Mouse (Mus musculus): ENCODE data around the gene Vmn1r24. TPM values are rescaled to one million over a fixed set of nuclear protein-coding genes. Genes with fewer than 3 reads are reported as not detected.

The Vmn1r24 gene
- polyA plus RNA-seq (2012; rRNA removed): not detected in 2 replicates

DNA sequence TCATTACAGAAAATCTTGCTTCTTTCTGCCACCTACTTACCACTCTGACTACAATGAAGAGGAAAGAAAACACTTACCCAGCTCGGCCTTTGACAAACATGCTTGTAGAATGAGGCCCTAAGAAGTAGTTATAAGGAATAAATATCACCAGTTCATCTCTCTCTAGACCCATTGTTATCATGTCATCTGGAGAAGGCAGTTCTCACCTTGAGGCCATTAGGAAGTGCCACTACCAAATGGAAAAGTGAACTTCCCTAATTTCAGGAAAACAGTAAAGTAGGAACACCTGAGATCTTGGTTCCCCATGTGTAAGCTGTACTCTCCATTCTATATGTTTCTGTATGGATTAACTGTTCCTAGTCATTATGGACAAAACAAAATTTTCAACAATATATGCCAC is at the start of gene Vmn1r24:
Vmn1r24 (minus strand) TSS at position 101 of the 400 bp plus-strand sequence.

DNA sequence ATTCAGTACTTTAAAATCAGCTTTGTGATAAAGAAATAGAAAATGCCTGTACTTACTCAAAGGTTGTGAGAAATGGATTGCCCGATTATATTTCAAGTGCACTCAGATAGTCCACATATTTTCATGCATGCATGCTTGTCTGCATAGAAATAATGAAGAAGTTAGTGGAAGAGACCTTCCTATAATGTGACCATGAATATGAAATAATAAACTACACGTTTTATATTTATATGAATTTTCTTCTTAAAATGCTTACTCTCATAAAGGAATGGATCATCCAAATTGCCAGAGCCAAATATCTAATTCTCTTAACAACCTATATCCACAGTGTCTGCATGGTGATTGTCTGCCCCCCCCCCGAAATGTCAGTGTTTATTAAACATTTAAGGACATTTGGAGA is 19.4 kb upstream of the Vmn1r24 start, which contains the start of gene Vmn1r25:
Vmn1r25 (minus strand) TSS at position 101 of the 400 bp plus-strand sequence.

DNA sequence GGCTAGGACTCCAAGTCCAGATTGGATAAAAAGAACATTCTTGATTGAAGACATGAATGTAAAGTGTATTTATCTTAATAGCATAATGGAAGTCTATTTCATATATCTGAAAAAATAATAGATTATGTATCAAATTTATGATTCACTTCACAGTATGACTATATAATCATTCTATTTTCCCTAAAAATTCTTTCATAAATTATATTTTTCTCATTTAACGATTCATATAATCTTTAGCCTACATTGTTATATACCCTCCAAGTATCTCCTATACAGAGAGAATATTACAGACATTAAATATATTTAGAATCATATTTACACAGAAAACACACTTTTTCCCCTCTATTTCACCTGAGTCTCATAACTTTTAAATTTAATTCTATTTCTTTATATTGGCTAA is 34.6 kb downstream of the Vmn1r24 start, which contains the start of gene Vmn1r23:
Vmn1r23 (minus strand) TSS at position 101 of the 400 bp plus-strand sequence.

DNA sequence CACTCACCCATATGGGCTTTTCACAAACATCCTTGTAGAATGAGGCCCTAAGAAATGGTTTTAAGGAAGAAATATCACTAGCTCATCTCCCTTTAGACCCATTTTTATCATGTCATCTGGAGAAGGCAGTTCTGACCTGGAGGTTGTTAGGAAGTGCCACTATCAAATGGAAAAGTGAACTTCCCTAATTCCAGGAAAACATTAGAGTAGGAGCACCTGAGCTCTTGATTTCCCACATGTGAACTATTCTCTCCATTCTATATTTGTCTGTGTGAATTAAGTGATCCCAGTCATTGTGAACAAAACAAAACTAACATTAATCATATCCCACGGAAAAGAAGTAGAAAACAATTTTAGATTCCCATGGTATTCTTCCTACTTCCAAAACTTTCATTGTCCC is 53.4 kb downstream of the Vmn1r24 start, which contains the start of gene Vmn1r22:
Vmn1r22 (minus strand) TSS at position 101 of the 400 bp plus-strand sequence.

Other genes with a start within 250 kb of the Vmn1r24 start
- gene Vopp1, start 136.3 kb downstream of the Vmn1r24 start, polyA plus RNA-seq (2012; rRNA removed): 165 and 170 TPM in 2 replicates
- not detected in 2 replicates for gene Vmn1r21, start 111.2 kb downstream of the Vmn1r24 start, polyA plus RNA-seq (2012; rRNA removed)
- not detected in 2 replicates for gene Vmn1r22, start 53.5 kb downstream of the Vmn1r24 start, polyA plus RNA-seq (2012; rRNA removed)
- not detected in 2 replicates for gene Vmn1r23, start 34.7 kb downstream of the Vmn1r24 start, polyA plus RNA-seq (2012; rRNA removed)
- not detected in 2 replicates for gene Vmn1r25, start 19.3 kb upstream of the Vmn1r24 start, polyA plus RNA-seq (2012; rRNA removed)
- not detected in 2 replicates for gene Vmn1r26, start 53.7 kb upstream of the Vmn1r24 start, polyA plus RNA-seq (2012; rRNA removed)